19 mouse cellular contexts compared by ENCODE assay signal in genomic region chr17:63195496-63195895, GRCm38 (mm10).
"Had no signal": no experiment of that assay in that cellular context is flagged by ENCODE, and none has a peak within 500 bp of the region (broad histone marks: within the 10 kb centered on the region; RNA-seq: fewer than 3 reads in every experiment).

No protein-coding gene starts in this region.

- DNase-seq: lung, adult 18-20 months; lung, embryonic 14.5 days; lung, postnatal 10 days; lung, postnatal 4 days; midbrain, embryonic 14.5 days; retina, postnatal 1 day; right cerebral cortex, adult 18-20 months; right cerebral cortex, postnatal 25 days; right cerebral cortex, postnatal 4 days; spleen, adult 18-20 months; thymus, adult 18-20 months; thymus, postnatal 14 days; thymus, postnatal 36 days had no signal

- H3K9ac ChIP-seq: lung, embryonic 14.5 days; midbrain, embryonic 12.5 days; neural tube, embryonic 13.5 days; neural tube, embryonic 15.5 days had no signal

- H3K36me3 ChIP-seq: midbrain, embryonic 10.5 days; midbrain, embryonic 12.5 days; neural tube, embryonic 13.5 days; neural tube, embryonic 15.5 days had no signal

- ATAC-seq: midbrain, embryonic 16.5 days had no signal

- H3K9me3 ChIP-seq: midbrain, embryonic 10.5 days; midbrain, embryonic 12.5 days; neural tube, embryonic 13.5 days; neural tube, embryonic 15.5 days had no signal

- H3K27ac ChIP-seq: midbrain, embryonic 10.5 days; midbrain, embryonic 12.5 days; neural tube, embryonic 13.5 days; neural tube, embryonic 15.5 days had no signal

- H3K27me3 ChIP-seq: midbrain, embryonic 12.5 days; neural tube, embryonic 13.5 days; neural tube, embryonic 15.5 days had no signal

- H3K4me3 ChIP-seq: midbrain, embryonic 10.5 days; midbrain, embryonic 12.5 days; myocyte; neural tube, embryonic 13.5 days; neural tube, embryonic 15.5 days had no signal

- H3K4me2 ChIP-seq: lung, embryonic 14.5 days; midbrain, embryonic 12.5 days; neural tube, embryonic 13.5 days; neural tube, embryonic 15.5 days had no signal
